Mouse (Mus musculus): ENCODE results near the gene Wfdc17.

GRCm38 (mm10) chr11:83720766-83721165, 17.0 kb downstream of the Wfdc17 start:
- TF ChIP-seq CTCF (IDR thresholded peaks at IDR 0.05; ENCODE audit: low read depth, low read length) (no peak), POLR2A (IDR thresholded peaks at IDR 0.05; ENCODE audit: borderline replicate concordance, low read depth, low read length) (no peak)
